Mouse (Mus musculus) hindbrain, embryonic 14.5 days (tissue): ENCODE results near the gene Tfap4. TPM values are rescaled to one million over a fixed set of nuclear protein-coding genes. Genes with fewer than 3 reads are reported as not detected.

Source experiments
- ATAC-seq: fragments of 200-750 bp; cut with Nextera tagmentation; 2 replicates; pipeline ENCODE4 v1.8.0; 2017; ENCODE audit warnings: moderate number of reproducible peaks, mild to moderate bottlenecking, moderate TSS enrichment, moderate library complexity; ENCODE audit not compliant: low FRiP score
- DNase-seq: peaks from one replicate; pipeline ENCODE4 v3.0.0-alpha.2; 2015; ENCODE audit warnings: low spot score
- H3K27ac ChIP-seq: fragments of 300-500 bp; sonication (generic); 2 replicates; pipeline ENCODE4 v1.5.1; 2014; ENCODE audit warnings: mild to moderate bottlenecking, moderate library complexity
- H3K27me3 ChIP-seq: fragments of 300-500 bp; sonication (generic); 2 replicates; pipeline ENCODE4 v1.6.1; 2014; ENCODE audit warnings: mild to moderate bottlenecking, low read length, mixed read lengths; ENCODE audit not compliant: control insufficient read depth, insufficient read depth
- H3K36me3 ChIP-seq: fragments of 300-500 bp; sonication (generic); replicated peaks from 2 replicates; pipeline ENCODE4 v1.6.1; 2014; ENCODE audit not compliant: control insufficient read depth, insufficient read depth
- H3K4me1 ChIP-seq: fragments of 300-500 bp; sonication (generic); replicated peaks from 2 replicates; pipeline ENCODE4 v1.6.1; 2014; ENCODE audit warnings: antibody characterized with exemption, low read length, mixed read lengths; ENCODE audit not compliant: control insufficient read depth, insufficient read depth
- H3K4me2 ChIP-seq: fragments of 300-500 bp; sonication (generic); replicated peaks from 2 replicates; pipeline ENCODE4 v1.6.1; 2014; ENCODE audit warnings: mild to moderate bottlenecking, moderate library complexity
- H3K4me3 ChIP-seq: fragments of 300-500 bp; sonication (generic); replicated peaks from 2 replicates; pipeline ENCODE4 v1.5.1; 2014; ENCODE audit warnings: mild to moderate bottlenecking, low read length
- H3K9ac ChIP-seq: fragments of 300-500 bp; sonication (generic); 2 replicates; pipeline ENCODE4 v1.6.1; 2014
- H3K9me3 ChIP-seq: fragments of 300-500 bp; sonication (generic); 2 replicates; pipeline ENCODE4 v1.6.1; 2016; ENCODE audit warnings: low read length; ENCODE audit not compliant: control insufficient read depth
- WGBS: fragments of 180-500 bp; shearing (Covaris S2); extraction: QIAGEN DNeasy Blood & Tissue Kit; methylation state at CpG from one replicate; pipeline ENCODE4 v1.1.7; 2014; 5-methylcytosine and 5-hydroxymethylcytosine counted together
- polyA plus RNA-seq: library from polyadenylated mRNA; unstranded; fragments of >200 nt; fragmentation: Nextera tagmentation; extraction: Ambion mirVana; gene quantifications from 2 replicates; pipeline ENCODE4 v1.2.1, GENCODE M21; 2014

Gene Tfap4
- polyA plus RNA-seq, 1 experiment from 2014 or later = 8.2 TPM

DNA sequence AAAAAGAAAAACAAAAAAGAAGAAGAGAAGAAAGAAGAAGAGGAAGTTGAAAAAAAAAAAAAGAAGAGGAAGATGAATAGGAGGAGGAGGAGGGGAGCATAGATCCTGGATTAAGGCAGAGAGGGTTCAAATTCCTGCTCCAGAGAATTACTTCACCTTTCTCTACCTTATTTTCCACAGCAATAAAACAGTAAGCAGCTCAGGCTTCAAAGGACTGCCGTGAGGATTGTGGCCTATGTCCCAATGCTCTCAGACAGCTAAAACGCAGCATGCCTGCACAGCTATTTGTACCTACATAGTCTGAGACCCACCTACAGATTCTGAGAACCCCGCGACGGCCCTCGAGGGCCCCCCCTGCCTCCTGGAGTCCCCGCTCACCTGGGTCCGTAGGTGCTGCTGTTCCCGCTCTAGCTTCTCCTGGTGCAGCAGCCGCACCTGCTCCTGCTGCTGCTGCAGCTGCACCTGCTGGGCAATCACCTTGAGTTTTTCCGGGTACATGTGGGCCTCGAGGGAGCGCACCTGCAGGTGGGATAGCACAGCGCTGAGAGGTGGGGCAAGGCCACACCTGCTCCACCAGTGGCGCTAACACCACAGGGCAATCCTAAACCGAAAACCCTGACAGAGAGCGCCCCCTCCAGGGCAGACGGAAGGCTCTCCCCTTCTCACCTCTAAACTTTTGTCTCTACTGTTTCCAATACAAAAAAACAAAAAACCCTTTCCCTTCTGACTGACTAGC lies 10.5 kb downstream of the Tfap4 start:
- no peak overlapping the region for H3K4me2 ChIP-seq
- ATAC-seq (no peak), DNase-seq (no peak)
- 92% methylated on average over 18 of the region's 18 CpGs for WGBS
- H3K36me3 ChIP-seq = peaks cover 54% of the 10 kb centered on the region
- no peaks in the 10 kb centered on the region for H3K9me3 ChIP-seq
- no peak overlapping the region for H3K27ac ChIP-seq
- no peaks in the 10 kb centered on the region for H3K27me3 ChIP-seq
- H3K9ac ChIP-seq = no peak overlapping the region
- H3K4me3 ChIP-seq = no peak overlapping the region
- H3K4me1 ChIP-seq = peaks cover 5% of the 10 kb centered on the region; the same call in 1 of the 2 replicates

- Histone ChIP-seq H3K4me2 (no peak overlapping the region), H3K4me1 (no peaks in the 10 kb centered on the region; the same call in 1 of the 2 replicates), H3K9me3 (no peaks in the 10 kb centered on the region), H3K27ac (no peak overlapping the region), H3K9ac (no peak overlapping the region), H3K36me3 (peaks cover 54% of the 10 kb centered on the region), H3K27me3 (no peaks in the 10 kb centered on the region), H3K4me3 (no peak overlapping the region)
- no peak for DNase-seq
- ATAC-seq = no peak
- WGBS = 94% methylated on average over 5 of the region's 5 CpGs
Observed at GRCm38 (mm10) chr16:4547611-4548010, 12.0 kb downstream of the Tfap4 start.

DNA sequence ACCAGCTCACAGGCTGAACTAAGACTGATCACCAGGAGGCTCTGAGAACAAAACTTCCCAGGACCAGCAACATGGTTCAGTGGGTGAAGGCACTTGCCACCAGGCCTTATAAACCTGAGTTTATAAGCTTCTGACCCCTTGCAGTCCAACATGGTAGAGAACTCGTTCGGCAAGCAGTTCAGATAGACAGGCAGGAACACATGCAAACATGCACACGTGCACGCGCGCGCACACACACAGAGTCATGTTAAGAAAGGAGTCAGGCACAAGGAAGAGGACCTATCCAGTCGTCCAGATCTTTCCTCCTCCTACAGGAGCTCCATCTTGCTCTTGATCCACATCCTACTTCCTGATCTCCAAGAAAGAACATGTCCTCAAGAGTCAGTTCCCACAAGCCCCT lies 12.8 kb downstream of the Tfap4 start:
- Histone ChIP-seq H3K4me3 (no peak overlapping the region), H3K36me3 (peaks cover 54% of the 10 kb centered on the region), H3K27ac (no peak overlapping the region), H3K27me3 (no peaks in the 10 kb centered on the region), H3K9me3 (no peaks in the 10 kb centered on the region), H3K4me1 (peaks cover 6% of the 10 kb centered on the region), H3K9ac (no peak overlapping the region), H3K4me2 (no peak overlapping the region)
- DNase-seq (no peak), ATAC-seq (no peak)
- WGBS = 98% methylated on average over 8 of the region's 8 CpGs

- DNase-seq (no peak), ATAC-seq (no peak)
- no peak overlapping the region for H3K4me2 ChIP-seq
- H3K27me3 ChIP-seq = no peaks in the 10 kb centered on the region
- H3K27ac ChIP-seq = no peak overlapping the region
- WGBS = 75% methylated on average over 9 of the region's 9 CpGs
- H3K4me3 ChIP-seq = no peak overlapping the region
- H3K4me1 ChIP-seq = peaks cover 6% of the 10 kb centered on the region
- H3K36me3 ChIP-seq = peaks cover 44% of the 10 kb centered on the region
- no peak overlapping the region for H3K9ac ChIP-seq
- H3K9me3 ChIP-seq = no peaks in the 10 kb centered on the region
Observed at GRCm38 (mm10) chr16:4544845-4545244, 14.8 kb downstream of the Tfap4 start.

GRCm38 (mm10) chr16:4543266-4543665 lies 16.4 kb downstream of the Tfap4 start:
- Histone ChIP-seq H3K9me3 (no peaks in the 10 kb centered on the region), H3K4me3 (no peak overlapping the region), H3K4me1 (peaks cover 6% of the 10 kb centered on the region), H3K27ac (no peak overlapping the region), H3K27me3 (no peaks in the 10 kb centered on the region), H3K36me3 (peaks cover 29% of the 10 kb centered on the region), H3K9ac (no peak overlapping the region), H3K4me2 (no peak overlapping the region)
- ATAC-seq = no peak
- WGBS = 67% methylated on average over 3 of the region's 3 CpGs
- DNase-seq = no peak

- Histone ChIP-seq H3K27ac (no peak overlapping the region), H3K4me3 (peak overlapping the region; percentile 45), H3K27me3 (no peaks in the 10 kb centered on the region), H3K9ac (peak overlapping the region; percentile 25), H3K4me2 (peak overlapping the region; percentile 57), H3K9me3 (no peaks in the 10 kb centered on the region), H3K36me3 (peaks cover 24% of the 10 kb centered on the region), H3K4me1 (peaks cover 6% of the 10 kb centered on the region)
- no peak for ATAC-seq
- 50% methylated on average over 7 of the region's 7 CpGs for WGBS
- DNase-seq = no peak
Observed at GRCm38 (mm10) chr16:4542236-4542774, 17.3 kb downstream of the Tfap4 start.

DNA sequence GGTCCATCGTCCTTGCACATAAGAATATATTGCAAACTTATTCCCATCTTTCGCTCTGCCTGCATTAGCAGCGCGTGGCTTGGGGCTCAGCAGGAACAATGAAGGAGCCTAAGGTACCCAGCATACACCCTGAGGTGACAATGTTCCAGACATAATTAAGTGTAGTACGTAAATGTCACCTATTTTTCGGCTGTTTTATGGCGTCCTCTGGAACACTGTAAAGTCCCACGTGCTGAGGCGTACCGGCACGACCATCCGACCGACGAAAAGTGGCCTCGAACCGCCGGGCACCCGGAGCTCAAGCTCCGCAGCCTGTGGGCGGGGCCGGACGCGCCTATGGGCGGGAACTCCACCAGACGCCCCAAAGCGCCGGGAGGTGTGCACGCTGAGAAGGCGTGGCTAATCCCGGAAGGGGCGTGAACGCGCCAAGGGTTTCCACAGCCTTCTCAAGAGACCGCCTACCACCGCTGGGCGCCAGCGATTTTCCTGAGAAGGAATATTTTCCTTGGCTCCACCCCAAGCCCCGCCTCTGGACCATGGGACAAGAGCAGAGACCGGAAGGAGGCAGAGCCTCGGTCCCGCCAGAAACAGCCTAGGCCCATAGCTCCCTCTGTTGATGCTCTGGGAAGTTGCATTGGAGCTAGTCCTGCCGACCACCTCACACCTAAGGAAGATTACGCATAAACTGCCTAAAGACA lies 18.0 kb downstream of the Tfap4 start, which contains the start of gene Srl:
TSS of gene Srl (minus strand) at position 316 of the 698 bp plus-strand sequence.
- no peaks in the 10 kb centered on the region for H3K27me3 ChIP-seq
- peak; percentile 98 for DNase-seq
- peak within 1 kb of the TSS; percentile 71 for H3K27ac ChIP-seq
- no peaks in the 10 kb centered on the region for H3K9me3 ChIP-seq
- peak; percentile 97 for ATAC-seq
- under 1% methylated on average over 43 of the region's 43 CpGs for WGBS
- peaks cover 6% of the 10 kb centered on the region for H3K4me1 ChIP-seq
- H3K4me2 ChIP-seq = peak within 1 kb of the TSS; percentile 57
- H3K4me3 ChIP-seq = peak within 1 kb of the TSS; percentile 45
- peak within 1 kb of the TSS; percentile 59 for H3K9ac ChIP-seq
- peaks cover 18% of the 10 kb centered on the region for H3K36me3 ChIP-seq

GRCm38 (mm10) chr16:4541033-4541432 lies 18.6 kb downstream of the Tfap4 start:
- Histone ChIP-seq H3K9me3 (no peaks in the 10 kb centered on the region), H3K27ac (no peak overlapping the region), H3K4me1 (peaks cover 6% of the 10 kb centered on the region), H3K4me2 (peak overlapping the region; percentile 57), H3K9ac (peak overlapping the region; percentile 59), H3K27me3 (no peaks in the 10 kb centered on the region), H3K4me3 (peak overlapping the region; percentile 45), H3K36me3 (peaks cover 13% of the 10 kb centered on the region)
- ATAC-seq (no peak), DNase-seq (no peak)
- 66% methylated on average over 4 of the region's 4 CpGs for WGBS

- H3K36me3 ChIP-seq = peaks cover 5% of the 10 kb centered on the region
- DNase-seq = peak; percentile 32
- H3K4me2 ChIP-seq = no peak overlapping the region
- H3K27me3 ChIP-seq = no peaks in the 10 kb centered on the region
- 59% methylated on average over 12 of the region's 12 CpGs for WGBS
- peaks cover 6% of the 10 kb centered on the region for H3K4me1 ChIP-seq
- no peak overlapping the region for H3K27ac ChIP-seq
- no peak overlapping the region for H3K4me3 ChIP-seq
- H3K9me3 ChIP-seq = no peaks in the 10 kb centered on the region
- ATAC-seq = no peak
- no peak overlapping the region for H3K9ac ChIP-seq
Observed at GRCm38 (mm10) chr16:4540064-4540775, 19.4 kb downstream of the Tfap4 start.
